Mouse (Mus musculus) hindbrain, embryonic 14.5 days (tissue): ENCODE measurements around the gene A830031A19Rik. TPM values are rescaled to one million over a fixed set of nuclear protein-coding genes. Genes with fewer than 3 reads are reported as not detected.

Experiments
- ATAC-seq: fragments of 200-750 bp; cut with Nextera tagmentation; 2 replicates; pipeline ENCODE4 v1.8.0; 2017; ENCODE audit warnings: moderate number of reproducible peaks, mild to moderate bottlenecking, moderate TSS enrichment, moderate library complexity; ENCODE audit not compliant: low FRiP score
- DNase-seq: peaks from one replicate; pipeline ENCODE4 v3.0.0-alpha.2; 2015; ENCODE audit warnings: low spot score
- H3K27ac ChIP-seq: fragments of 300-500 bp; sonication (generic); 2 replicates; pipeline ENCODE4 v1.5.1; 2014; ENCODE audit warnings: mild to moderate bottlenecking, moderate library complexity
- H3K27me3 ChIP-seq: fragments of 300-500 bp; sonication (generic); 2 replicates; pipeline ENCODE4 v1.6.1; 2014; ENCODE audit warnings: mild to moderate bottlenecking, low read length, mixed read lengths; ENCODE audit not compliant: control insufficient read depth, insufficient read depth
- H3K36me3 ChIP-seq: fragments of 300-500 bp; sonication (generic); replicated peaks from 2 replicates; pipeline ENCODE4 v1.6.1; 2014; ENCODE audit not compliant: control insufficient read depth, insufficient read depth
- H3K4me1 ChIP-seq: fragments of 300-500 bp; sonication (generic); replicated peaks from 2 replicates; pipeline ENCODE4 v1.6.1; 2014; ENCODE audit warnings: antibody characterized with exemption, low read length, mixed read lengths; ENCODE audit not compliant: control insufficient read depth, insufficient read depth
- H3K4me2 ChIP-seq: fragments of 300-500 bp; sonication (generic); replicated peaks from 2 replicates; pipeline ENCODE4 v1.6.1; 2014; ENCODE audit warnings: mild to moderate bottlenecking, moderate library complexity
- H3K4me3 ChIP-seq: fragments of 300-500 bp; sonication (generic); replicated peaks from 2 replicates; pipeline ENCODE4 v1.5.1; 2014; ENCODE audit warnings: mild to moderate bottlenecking, low read length
- H3K9ac ChIP-seq: fragments of 300-500 bp; sonication (generic); 2 replicates; pipeline ENCODE4 v1.6.1; 2014
- H3K9me3 ChIP-seq: fragments of 300-500 bp; sonication (generic); 2 replicates; pipeline ENCODE4 v1.6.1; 2016; ENCODE audit warnings: low read length; ENCODE audit not compliant: control insufficient read depth
- WGBS: fragments of 180-500 bp; shearing (Covaris S2); extraction: QIAGEN DNeasy Blood & Tissue Kit; methylation state at CpG from one replicate; pipeline ENCODE4 v1.1.7; 2014; 5-methylcytosine and 5-hydroxymethylcytosine counted together
- polyA plus RNA-seq: library from polyadenylated mRNA; unstranded; fragments of >200 nt; fragmentation: Nextera tagmentation; extraction: Ambion mirVana; gene quantifications from 2 replicates; pipeline ENCODE4 v1.2.1, GENCODE M21; 2014

The A830031A19Rik gene
- polyA plus RNA-seq, 1 experiment from 2014 or later: not detected

GRCm38 (mm10) chr11:24050032-24050757, 24.7 kb downstream of the A830031A19Rik start:
- H3K4me3 ChIP-seq: no peak overlapping the region
- ATAC-seq (no peak), DNase-seq (no peak)
- H3K36me3 ChIP-seq: no peaks in the 10 kb centered on the region
- H3K27ac ChIP-seq: no peak overlapping the region
- H3K27me3 ChIP-seq: no peaks in the 10 kb centered on the region
- H3K9ac ChIP-seq: no peak overlapping the region
- H3K4me2 ChIP-seq: peak overlapping the region; percentile 58
- no peaks in the 10 kb centered on the region; the same call in 1 of the 2 replicates for H3K4me1 ChIP-seq
- 79% methylated on average over 11 of the region's 11 CpGs for WGBS
- no peaks in the 10 kb centered on the region for H3K9me3 ChIP-seq

DNA sequence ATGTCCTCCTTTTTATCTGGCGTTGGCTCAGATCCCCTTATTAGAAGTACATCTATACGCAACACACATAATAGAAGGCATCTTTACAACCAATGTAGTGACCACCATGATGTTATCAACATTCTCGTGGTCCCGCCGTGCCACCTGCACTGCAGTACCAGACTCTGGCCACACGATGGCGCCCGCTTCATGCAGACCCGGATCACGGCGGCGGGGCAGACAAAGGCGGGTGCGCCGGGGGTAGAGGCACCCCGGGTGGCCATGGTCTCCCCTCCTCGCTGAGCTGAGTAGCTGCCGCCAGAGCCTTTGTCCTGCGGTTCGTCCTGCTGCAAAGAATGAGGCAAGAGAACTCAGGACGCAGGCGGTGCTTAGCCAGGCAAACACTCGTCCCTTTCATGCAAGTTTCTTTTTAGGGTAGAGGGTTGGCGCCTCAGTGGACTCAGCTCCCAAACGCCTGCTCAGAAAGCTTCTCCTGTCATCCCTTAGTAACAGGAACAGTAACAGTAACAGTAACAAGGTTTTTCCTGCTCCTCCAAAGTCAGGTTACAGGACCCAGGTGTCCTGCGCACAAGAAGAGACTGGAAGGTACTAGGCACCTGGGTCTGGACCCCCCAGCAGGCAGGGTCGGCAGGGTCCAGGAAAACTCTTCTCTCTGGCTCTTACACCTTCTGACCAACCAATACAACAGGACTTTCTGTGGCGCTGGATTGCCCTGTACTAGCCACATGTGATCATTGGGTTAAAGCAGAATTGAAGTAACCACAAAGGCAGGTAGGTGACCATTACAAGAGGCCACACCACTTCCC, 25.4 kb downstream of the A830031A19Rik start:
- Histone ChIP-seq H3K4me2 (peak overlapping the region; percentile 58), H3K9ac (peak overlapping the region; percentile 68), H3K4me3 (peak overlapping the region; percentile 41), H3K4me1 (no peaks in the 10 kb centered on the region; the same call in 1 of the 2 replicates), H3K9me3 (no peaks in the 10 kb centered on the region), H3K36me3 (no peaks in the 10 kb centered on the region), H3K27ac (peak overlapping the region; percentile 61; the same call in 1 of the 2 replicates), H3K27me3 (no peaks in the 10 kb centered on the region)
- ATAC-seq (peak; percentile 91), DNase-seq (peak; percentile 86)
- 7% methylated on average over 28 of the region's 28 CpGs for WGBS

DNA sequence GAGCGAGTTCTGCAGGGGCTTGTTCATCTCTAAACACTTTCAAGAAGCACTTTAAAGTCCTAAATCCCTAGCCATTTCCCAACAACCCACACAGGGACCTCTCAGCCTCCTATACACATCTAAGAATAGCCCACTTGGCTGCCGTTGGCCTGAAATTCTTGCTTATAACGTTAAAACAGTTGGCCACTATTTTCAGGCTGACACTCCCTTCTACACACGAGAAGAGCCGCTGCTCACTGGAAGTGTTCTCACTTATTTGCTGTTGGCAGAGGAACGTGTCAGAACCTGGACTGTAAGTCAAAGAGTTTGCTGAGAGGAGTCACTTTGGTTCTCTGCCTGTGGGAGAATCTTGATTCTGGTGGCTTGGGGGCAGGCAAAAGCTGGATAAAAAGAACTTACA, 30.8 kb downstream of the A830031A19Rik start:
- H3K4me3 ChIP-seq: no peak overlapping the region
- 84% methylated on average over 6 of the region's 6 CpGs for WGBS
- H3K9me3 ChIP-seq: no peaks in the 10 kb centered on the region
- no peaks in the 10 kb centered on the region for H3K27me3 ChIP-seq
- no peak for DNase-seq
- no peaks in the 10 kb centered on the region for H3K4me1 ChIP-seq
- no peak for ATAC-seq
- no peak overlapping the region for H3K4me2 ChIP-seq
- H3K9ac ChIP-seq: no peak overlapping the region
- H3K27ac ChIP-seq: no peak overlapping the region
- H3K36me3 ChIP-seq: no peaks in the 10 kb centered on the region

- no peak for ATAC-seq
- no peaks in the 10 kb centered on the region for H3K27me3 ChIP-seq
- no peak overlapping the region for H3K27ac ChIP-seq
- no peak for DNase-seq
- no peak overlapping the region for H3K4me2 ChIP-seq
- H3K9me3 ChIP-seq: no peaks in the 10 kb centered on the region
- 0 out of 2 replicates have a peak, but pooled peaks cover 3% of the 10 kb centered on the region for H3K4me1 ChIP-seq
- no peaks in the 10 kb centered on the region for H3K36me3 ChIP-seq
- no peak overlapping the region for H3K9ac ChIP-seq
- no peak overlapping the region for H3K4me3 ChIP-seq
- 74% methylated on average over 1 of the region's 1 CpGs for WGBS
These were observed 54.1 kb downstream of the A830031A19Rik start for GRCm38 (mm10) chr11:24020760-24021159.

GRCm38 (mm10) chr11:24018783-24019182, 56.1 kb downstream of the A830031A19Rik start:
- 64% methylated on average over 2 of the region's 2 CpGs for WGBS
- H3K4me3 ChIP-seq: no peak overlapping the region
- no peak for DNase-seq
- H3K4me1 ChIP-seq: 0 out of 2 replicates have a peak, but pooled peaks cover 3% of the 10 kb centered on the region
- H3K36me3 ChIP-seq: no peaks in the 10 kb centered on the region
- no peak for ATAC-seq
- H3K27ac ChIP-seq: no peak overlapping the region
- H3K9me3 ChIP-seq: no peaks in the 10 kb centered on the region
- no peak overlapping the region for H3K4me2 ChIP-seq
- no peak overlapping the region for H3K9ac ChIP-seq
- no peaks in the 10 kb centered on the region for H3K27me3 ChIP-seq

DNA sequence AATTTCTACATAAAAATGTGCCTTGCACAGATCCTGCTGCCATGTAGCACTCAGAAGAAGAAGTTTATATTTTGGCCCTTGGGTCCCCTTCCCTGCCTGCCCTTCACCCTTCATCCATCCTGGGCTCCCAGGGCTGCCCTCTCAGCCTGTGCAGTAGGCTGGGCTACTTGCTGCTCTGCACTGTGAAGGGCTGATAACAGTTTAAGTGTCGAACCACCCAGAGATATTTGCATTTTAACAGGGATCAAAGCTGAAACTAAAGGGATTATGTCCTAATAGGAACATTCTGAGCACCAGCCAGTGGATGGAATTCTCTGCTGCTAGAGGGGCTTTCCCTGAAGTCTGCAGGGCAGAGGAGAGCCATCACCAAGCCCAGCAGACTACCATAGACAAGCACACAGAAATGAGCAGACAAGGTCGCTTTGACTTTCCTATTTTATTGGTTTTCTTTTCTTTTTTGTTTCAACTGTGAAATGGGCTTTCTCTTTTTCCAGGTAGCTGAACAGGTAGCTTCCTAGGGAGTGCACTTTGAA, 58.1 kb downstream of the A830031A19Rik start:
- no peaks in the 10 kb centered on the region for H3K9me3 ChIP-seq
- H3K9ac ChIP-seq: no peak overlapping the region
- DNase-seq (no peak), ATAC-seq (peak; percentile 56; the same call in 1 of the 2 replicates)
- H3K36me3 ChIP-seq: no peaks in the 10 kb centered on the region
- no peak overlapping the region for H3K4me3 ChIP-seq
- WGBS: 35% methylated on average over 2 of the region's 2 CpGs
- H3K4me2 ChIP-seq: no peak overlapping the region
- H3K27ac ChIP-seq: peak overlapping the region; percentile 9; the same call in 1 of the 2 replicates
- no peaks in the 10 kb centered on the region for H3K27me3 ChIP-seq
- 0 out of 2 replicates have a peak, but pooled peaks cover 3% of the 10 kb centered on the region for H3K4me1 ChIP-seq

DNA sequence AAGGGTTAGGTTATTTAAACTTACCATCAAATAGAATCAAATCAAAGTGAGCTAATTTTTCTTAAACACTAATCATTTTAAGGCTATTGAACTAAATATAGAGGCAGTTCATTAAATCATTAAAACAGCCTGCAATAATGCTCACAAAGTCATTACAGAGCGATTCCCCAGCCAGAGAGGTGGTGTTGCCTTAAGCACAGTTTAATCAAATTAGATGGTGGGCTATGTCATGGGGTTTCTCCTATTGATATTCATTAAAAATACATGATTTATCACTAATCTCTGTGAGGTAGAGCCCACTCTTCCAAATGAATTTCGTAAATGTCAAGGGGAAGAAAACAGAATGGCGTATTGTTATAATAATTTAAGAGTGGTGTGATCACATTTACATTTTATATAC, 58.8 kb downstream of the A830031A19Rik start:
- H3K4me1 ChIP-seq: 0 out of 2 replicates have a peak, but pooled peaks cover 3% of the 10 kb centered on the region
- peak; percentile 57; the same call in 1 of the 2 replicates for ATAC-seq
- DNase-seq: no peak
- no peak overlapping the region for H3K9ac ChIP-seq
- H3K27ac ChIP-seq: no peak overlapping the region
- H3K27me3 ChIP-seq: no peaks in the 10 kb centered on the region
- H3K4me2 ChIP-seq: no peak overlapping the region
- H3K4me3 ChIP-seq: no peak overlapping the region
- H3K36me3 ChIP-seq: no peaks in the 10 kb centered on the region
- no peaks in the 10 kb centered on the region for H3K9me3 ChIP-seq
- 44% methylated on average over 3 of the region's 3 CpGs for WGBS

- Histone ChIP-seq H3K4me3 (no peak overlapping the region), H3K4me1 (0 out of 2 replicates have a peak, but pooled peaks cover 3% of the 10 kb centered on the region), H3K4me2 (no peak overlapping the region), H3K9ac (no peak overlapping the region), H3K27me3 (no peaks in the 10 kb centered on the region), H3K9me3 (no peaks in the 10 kb centered on the region), H3K36me3 (no peaks in the 10 kb centered on the region), H3K27ac (no peak overlapping the region)
- DNase-seq (no peak), ATAC-seq (0 out of 2 replicates have a peak, but pooled peaks have one; percentile 36)
- WGBS: 58% methylated on average over 5 of the region's 5 CpGs
These were observed 60.2 kb downstream of the A830031A19Rik start for GRCm38 (mm10) chr11:24014642-24015041.

DNA sequence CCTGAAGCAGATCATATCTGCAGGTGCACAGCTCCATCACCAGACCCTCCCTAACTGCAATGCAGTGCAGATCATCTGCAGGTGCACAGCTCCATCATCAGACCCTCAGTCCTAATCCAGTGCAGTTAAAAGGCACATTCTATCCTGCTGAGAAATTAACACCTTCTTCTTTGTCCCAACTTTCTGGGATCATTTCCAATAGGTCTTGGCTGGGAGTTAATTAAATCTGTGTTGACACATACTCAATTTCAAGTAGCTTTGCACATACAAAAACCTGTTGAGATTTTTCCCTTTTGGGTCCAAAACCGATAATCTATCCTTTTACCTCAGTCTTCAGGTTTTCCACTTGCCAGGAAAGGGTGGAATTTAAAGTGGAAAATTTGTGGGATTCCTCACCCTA, 62.6 kb downstream of the A830031A19Rik start:
- DNase-seq (no peak), ATAC-seq (no peak)
- no peak overlapping the region for H3K27ac ChIP-seq
- H3K36me3 ChIP-seq: no peaks in the 10 kb centered on the region
- WGBS: 74% methylated on average over 1 of the region's 1 CpGs
- no peak overlapping the region for H3K4me3 ChIP-seq
- H3K9ac ChIP-seq: no peak overlapping the region
- H3K4me2 ChIP-seq: no peak overlapping the region
- H3K4me1 ChIP-seq: 0 out of 2 replicates have a peak, but pooled peaks cover 3% of the 10 kb centered on the region
- H3K27me3 ChIP-seq: no peaks in the 10 kb centered on the region
- H3K9me3 ChIP-seq: no peaks in the 10 kb centered on the region
